Mouse (Mus musculus): ENCODE measurements around the gene Bach1. TPM values are rescaled to one million over a fixed set of nuclear protein-coding genes. Genes with fewer than 3 reads are reported as not detected.

Bach1 gene
- total and polyA plus RNA-seq, 3 experiments, result 11.4 to 20.9 (median 13.4) TPM

DNA sequence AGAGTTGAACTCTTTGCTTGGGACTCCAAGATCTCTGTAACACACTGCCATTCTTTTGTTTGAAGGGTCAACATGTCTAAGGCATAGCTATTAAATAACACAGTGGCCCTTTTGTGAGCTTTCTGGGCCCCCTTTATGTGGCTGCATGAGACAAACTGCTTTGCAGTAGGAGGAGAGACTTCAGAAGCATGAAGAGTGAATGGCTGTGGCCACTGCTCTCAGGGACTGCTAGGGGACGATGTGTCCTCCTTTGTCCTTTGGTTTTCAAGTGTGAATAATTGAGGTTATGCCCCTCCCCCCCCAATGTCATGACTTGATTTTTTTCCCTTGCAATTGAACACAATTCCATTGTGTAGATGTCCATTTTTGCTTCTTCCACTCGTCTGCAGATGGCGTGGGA lies 44.9 kb downstream of the Bach1 start:
- H3K79me2 ChIP-seq (replicated peaks; ENCODE audit: control insufficient read depth, extremely low read depth, insufficient read depth, poor library complexity, severe bottlenecking), result no peaks in the 10 kb centered on the region
- no peak overlapping the region for H3K9ac ChIP-seq (ENCODE audit: insufficient read depth, low read depth)
- H3K27me3 ChIP-seq (replicated peaks), result no peaks in the 10 kb centered on the region
- DNase-seq (ENCODE audit: extremely low read depth), result no peak
- TF ChIP-seq USF2 (conservative IDR thresholded peaks at IDR 0.05; ENCODE audit: low read depth, low read length) (no peak), ZMIZ1 (IDR thresholded peaks at IDR 0.05; ENCODE audit: low read depth, low read length) (no peak), JUN (IDR thresholded peaks at IDR 0.05; ENCODE audit: insufficient read depth, low read depth, low read length) (no peak), GABPA (IDR thresholded peaks at IDR 0.05; ENCODE audit: insufficient replicate concordance, low read depth, low read length) (no peak), ZNF384 (IDR thresholded peaks at IDR 0.05; ENCODE audit: low read depth, low read length) (no peak), HCFC1 (IDR thresholded peaks at IDR 0.05; ENCODE audit: low read depth, low read length) (no peak), MEF2A (IDR thresholded peaks at IDR 0.05; ENCODE audit: borderline replicate concordance, low read depth, low read length) (no peak), MAZ (IDR thresholded peaks at IDR 0.05; ENCODE audit: low read depth, low read length) (no peak), E2F4 (IDR thresholded peaks at IDR 0.05; ENCODE audit: insufficient replicate concordance, low read depth, low read length) (no peak), TBP (conservative IDR thresholded peaks at IDR 0.05; ENCODE audit: low read depth, low read length) (no peak), JUND (conservative IDR thresholded peaks at IDR 0.05; ENCODE audit: low read depth, low read length) (no peak), ELF1 (IDR thresholded peaks at IDR 0.05; ENCODE audit: low read depth, low read length) (no peak), UBTF (IDR thresholded peaks at IDR 0.05; ENCODE audit: low read depth, low read length) (no peak), NELFE (IDR thresholded peaks at IDR 0.05; ENCODE audit: low read depth, low read length) (no peak), IRF4 (IDR thresholded peaks at IDR 0.05; ENCODE audit: low read depth, low read length) (no peak), USF1 (IDR thresholded peaks at IDR 0.05; ENCODE audit: low read depth, low read length) (no peak), MYC (IDR thresholded peaks at IDR 0.05; ENCODE audit: low read depth, low read length) (no peak), SIN3A (IDR thresholded peaks at IDR 0.05; ENCODE audit: low read length) (no peak), POLR2AphosphoS2 (IDR thresholded peaks at IDR 0.05; ENCODE audit: low read depth, low read length) (no peak)
- in situ Hi-C loops (cut with MboI; ENCODE audit: low pct_ligation_motif_present, low pct_unique_long_range_greater_than_20kb, low sequenced_read_pairs) (no loop called here), dilution Hi-C loops (cut with MboI; ENCODE audit: extremely low pct_ligation_motif_present, extremely low pct_unique_long_range_greater_than_20kb, low sequenced_read_pairs) (no loop called here)
- no peak overlapping the region for H3K27ac ChIP-seq (ENCODE audit: insufficient read depth, low read depth)
- no peaks in the 10 kb centered on the region for H3K9me3 ChIP-seq (replicated peaks; ENCODE audit: low read length)
- H3K4me2 ChIP-seq (ENCODE audit: insufficient read depth, low read depth, poor library complexity, severe bottlenecking), result no peak overlapping the region
- no peaks in the 10 kb centered on the region for H3K36me3 ChIP-seq (replicated peaks in 1 of 2; ENCODE audit: control insufficient read depth in 1 of 2, insufficient read depth in 1 of 2, low read length in 1 of 2)
- H3K4me3 ChIP-seq (replicated peaks in 1 of 3; ENCODE audit: low read depth in 2 of 3, low read length in 2 of 3, poor library complexity in 1 of 3), result no peak overlapping the region
- peaks cover 0 to 3% of the 10 kb centered on the region in 2 experiments; a peak in 1 of 4 replicates for H3K4me1 ChIP-seq (ENCODE audit: control insufficient read depth in 1 of 2, insufficient read depth in 2 of 2)

- no peak for DNase-seq (ENCODE audit: extremely low read depth)
- in situ Hi-C loops (cut with MboI; ENCODE audit: low pct_ligation_motif_present, low pct_unique_long_range_greater_than_20kb, low sequenced_read_pairs), result no loop called here
- Histone ChIP-seq H3K9ac (ENCODE audit: insufficient read depth, low read depth) (no peak overlapping the region), H3K79me2 (replicated peaks; ENCODE audit: control insufficient read depth, extremely low read depth, insufficient read depth, poor library complexity, severe bottlenecking) (no peaks in the 10 kb centered on the region), H3K4me3 (replicated peaks in 1 of 3; ENCODE audit: low read depth in 2 of 3, low read length in 2 of 3, poor library complexity in 1 of 3) (no peak overlapping the region), H3K4me2 (ENCODE audit: insufficient read depth, low read depth, poor library complexity, severe bottlenecking) (no peak overlapping the region), H3K27ac (ENCODE audit: insufficient read depth, low read depth) (no peak overlapping the region; the same call in 1 of the 2 replicates), H3K4me1 (ENCODE audit: control insufficient read depth in 1 of 2, insufficient read depth in 2 of 2) (peaks cover 0 to 3% of the 10 kb centered on the region in 2 experiments; a peak in 1 of 4 replicates), H3K27me3 (replicated peaks) (no peaks in the 10 kb centered on the region), H3K36me3 (replicated peaks in 1 of 2; ENCODE audit: control insufficient read depth in 1 of 2, insufficient read depth in 1 of 2, low read length in 1 of 2) (no peaks in the 10 kb centered on the region), H3K9me3 (replicated peaks; ENCODE audit: low read length) (no peaks in the 10 kb centered on the region)
- dilution Hi-C loops (cut with MboI; ENCODE audit: extremely low pct_ligation_motif_present, extremely low pct_unique_long_range_greater_than_20kb, low sequenced_read_pairs), result no loop called here
- no peak for TF ChIP-seq RCOR1 (conservative IDR thresholded peaks at IDR 0.05; ENCODE audit: low read depth, low read length)
- TF ChIP-seq KAT2A (IDR thresholded peaks at IDR 0.05; ENCODE audit: insufficient replicate concordance, low read length), result no peak
- TF ChIP-seq CHD1 (IDR thresholded peaks at IDR 0.05; ENCODE audit: low read depth, low read length), result no peak
- TF ChIP-seq ZNF384 (IDR thresholded peaks at IDR 0.05; ENCODE audit: low read depth, low read length), result no peak
These were observed 45.6 kb downstream of the Bach1 start for GRCm38 (mm10) chr16:87744338-87744737.

Measured in CH12.LX (cell line).